Mouse (Mus musculus) kidney, postnatal 10 days (tissue): Measurements from ENCODE around the gene Zfp969.
"Not testable (repeated sequence)": the region's sequence is repeated elsewhere in the genome, so short reads cannot be mapped to it uniquely, and the experiment has no call there.

Experiments used
- DNase-seq: peaks from one replicate; pipeline ENCODE4 v3.0.0; 2021; ENCODE audit warnings: mixed read lengths

The Zfp969 gene

DNA sequence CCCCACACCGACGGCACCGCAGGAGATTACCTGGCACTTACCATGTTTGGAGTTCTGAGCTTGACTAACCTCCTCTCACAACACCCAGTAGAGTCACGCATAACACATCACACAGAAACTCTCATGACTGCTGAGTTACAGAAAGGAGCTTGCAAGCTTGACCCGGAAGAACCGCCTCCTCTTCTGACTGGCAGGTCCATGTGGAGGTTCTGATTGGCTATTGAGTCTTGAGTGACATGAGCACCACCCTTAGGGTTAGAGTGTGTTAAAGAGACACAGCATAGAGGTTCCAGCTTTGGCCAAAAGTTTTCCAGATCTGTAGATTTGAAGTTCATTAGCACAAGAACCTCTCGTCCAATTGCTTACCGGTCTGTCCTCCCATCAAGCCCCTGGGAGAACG, at the start of gene Zfp969:
Zfp969 (minus strand) TSS at position 101 of the 400 bp plus-strand sequence.
- DNase-seq: not testable (repeated sequence)

DNA sequence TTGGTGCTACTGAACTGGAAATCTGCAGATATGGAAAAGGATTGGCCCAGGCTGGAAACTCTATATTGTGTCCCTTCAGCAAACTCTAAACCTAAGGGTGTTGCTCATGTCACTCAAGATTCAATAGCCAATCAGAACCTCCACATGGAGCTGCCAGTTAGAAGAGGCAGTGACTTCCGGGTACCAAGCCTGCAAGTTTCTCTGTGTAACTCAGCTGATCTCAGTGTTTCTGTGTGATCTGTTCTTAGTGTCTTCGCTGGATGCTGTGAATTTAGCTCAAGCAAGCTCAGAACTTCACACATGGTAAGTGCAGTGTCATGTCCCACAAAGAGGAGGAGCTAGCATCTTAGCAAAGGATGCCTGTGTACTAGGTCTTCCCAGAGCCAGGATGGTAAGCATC, 37.8 kb upstream of the Zfp969 start, which contains the start of gene Gm2007:
Gm2007 (plus strand) TSS at position 301 of the 400 bp plus-strand sequence.
- not testable (repeated sequence) for DNase-seq

DNA sequence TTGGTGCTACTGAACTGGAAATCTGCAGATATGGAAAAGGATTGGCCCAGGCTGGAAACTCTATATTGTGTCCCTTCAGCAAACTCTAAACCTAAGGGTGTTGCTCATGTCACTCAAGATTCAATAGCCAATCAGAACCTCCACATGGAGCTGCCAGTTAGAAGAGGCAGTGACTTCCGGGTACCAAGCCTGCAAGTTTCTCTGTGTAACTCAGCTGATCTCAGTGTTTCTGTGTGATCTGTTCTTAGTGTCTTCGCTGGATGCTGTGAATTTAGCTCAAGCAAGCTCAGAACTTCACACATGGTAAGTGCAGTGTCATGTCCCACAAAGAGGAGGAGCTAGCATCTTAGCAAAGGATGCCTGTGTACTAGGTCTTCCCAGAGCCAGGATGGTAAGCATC, 59.8 kb downstream of the Zfp969 start, which contains the start of gene Gm11007:
Gm11007 (plus strand) TSS at position 301 of the 400 bp plus-strand sequence.
- DNase-seq: not testable (repeated sequence)
